Mouse (Mus musculus) erythroblast, embryonic 14.5 days (primary cell): ENCODE measurements around the gene Upf1.

Experiments used
- GATA1 ChIP-seq: IDR thresholded peaks from 2 replicates; pipeline ENCODE4 v1.6.1; 2012; ENCODE audit warnings: low read length, inconsistent platforms, mixed read lengths
- TAL1 ChIP-seq: IDR thresholded peaks from 3 replicates; pipeline ENCODE4 v1.6.1; 2012; ENCODE audit warnings: low read length, inconsistent platforms, mixed read lengths

- TF ChIP-seq GATA1 (no peak), TAL1 (no peak)
Observed at GRCm38 (mm10) chr8:70343076-70343475, 10.0 kb downstream of the Upf1 start.
